Mouse (Mus musculus): Measurements from ENCODE around the gene Plekhg3.

DNA sequence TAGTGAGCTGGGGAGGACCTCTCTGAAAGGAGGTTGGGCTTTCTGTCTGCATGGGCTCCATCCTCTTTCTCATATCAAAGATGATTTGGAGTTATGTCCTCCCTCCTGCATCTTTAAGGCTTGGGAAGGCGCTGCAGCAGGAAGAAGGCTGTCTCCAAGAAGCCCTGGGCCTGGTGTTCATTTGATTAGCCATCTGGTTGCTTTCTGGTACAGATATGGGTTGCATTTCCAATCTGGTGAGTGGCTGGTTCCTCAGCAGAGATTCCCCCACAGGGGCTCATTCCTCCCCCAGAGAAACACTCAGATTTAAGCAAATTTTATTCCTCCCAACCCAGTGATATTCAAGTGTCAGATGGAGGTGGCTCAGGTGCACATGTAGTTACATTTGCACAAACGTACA is 65.1 kb downstream of the Plekhg3 start:
- no peak for TF ChIP-seq CTCF (IDR thresholded peaks at IDR 0.05; ENCODE audit: low read depth, low read length)
- TF ChIP-seq POLR2A (IDR thresholded peaks at IDR 0.05; ENCODE audit: borderline replicate concordance, low read depth, low read length) = no peak

All from bone marrow macrophage, adult 2 months (primary cell).